Mouse (Mus musculus) heart, embryonic 15.5 days (tissue): ENCODE results near the gene Chd8. TPM values are rescaled to one million over a fixed set of nuclear protein-coding genes. Genes with fewer than 3 reads are reported as not detected.

Experiments
- ATAC-seq: fragments of 200-750 bp; cut with Nextera tagmentation; replicated peaks from 2 replicates; pipeline ENCODE4 v1.8.0; 2017; ENCODE audit warnings: low read depth, moderate TSS enrichment; ENCODE audit not compliant: insufficient number of reproducible peaks, insufficient read depth, low FRiP score
- H3K27ac ChIP-seq: fragments of 300-500 bp; sonication (generic); 2 replicates; pipeline ENCODE4 v1.5.1; 2015; ENCODE audit warnings: mild to moderate bottlenecking, inconsistent platforms
- H3K27me3 ChIP-seq: fragments of 300-500 bp; sonication (generic); 2 replicates; pipeline ENCODE4 v1.6.1; 2015; ENCODE audit warnings: inconsistent platforms
- H3K36me3 ChIP-seq: fragments of 300-500 bp; sonication (generic); 2 replicates; pipeline ENCODE4 v1.6.1; 2015; ENCODE audit warnings: mild to moderate bottlenecking, inconsistent platforms
- H3K4me1 ChIP-seq: fragments of 300-500 bp; sonication (generic); replicated peaks from 2 replicates; pipeline ENCODE4 v1.6.1; 2015; ENCODE audit warnings: inconsistent platforms
- H3K4me2 ChIP-seq: fragments of 300-500 bp; sonication (generic); 2 replicates; pipeline ENCODE4 v1.6.1; 2015; ENCODE audit warnings: inconsistent platforms, mild to moderate bottlenecking, moderate library complexity
- H3K4me3 ChIP-seq: fragments of 300-500 bp; sonication (generic); 2 replicates; pipeline ENCODE4 v1.5.1; 2015; ENCODE audit warnings: mild to moderate bottlenecking, inconsistent platforms
- H3K9ac ChIP-seq: fragments of 300-500 bp; sonication (generic); 2 replicates; pipeline ENCODE4 v1.6.1; 2015; ENCODE audit warnings: mild to moderate bottlenecking, inconsistent platforms
- H3K9me3 ChIP-seq: fragments of 300-500 bp; sonication (generic); replicated peaks from 2 replicates; pipeline ENCODE4 v1.6.1; 2016; ENCODE audit warnings: inconsistent platforms
- WGBS: fragments of 180-500 bp; shearing (Covaris S2); methylation state at CpG from one replicate; pipeline ENCODE4 v1.1.7; 2015; ENCODE audit warnings: mixed read lengths; 5-methylcytosine and 5-hydroxymethylcytosine counted together
- polyA plus RNA-seq: library from polyadenylated mRNA; unstranded; fragments of >200 nt; fragmentation: Nextera tagmentation; extraction: Ambion mirVana; gene quantifications from 2 replicates; pipeline ENCODE4 v1.2.1, GENCODE M21; 2015

Chd8 gene
- polyA plus RNA-seq, 1 experiment from 2014 or later = 17.2 TPM

DNA sequence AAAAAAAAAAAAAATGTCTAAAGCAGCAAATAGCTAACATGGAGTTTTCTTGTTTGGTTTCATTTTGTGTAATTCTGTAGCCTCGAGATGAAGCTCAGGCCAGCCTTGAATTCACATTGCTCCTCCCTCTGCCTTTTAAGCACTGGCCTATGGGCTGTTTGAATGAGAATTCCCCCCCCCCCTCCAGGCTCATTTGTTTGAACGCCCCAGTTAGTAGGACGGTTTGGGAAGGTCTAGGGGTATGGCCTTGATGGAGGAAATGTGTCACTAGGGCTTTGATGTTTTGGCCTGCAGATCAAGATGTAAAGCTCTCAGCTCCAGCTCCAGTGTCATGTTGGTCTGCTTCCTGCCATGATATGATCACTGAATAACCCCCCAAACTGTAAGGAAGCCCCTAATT, 15.2 kb upstream of the Chd8 start:
- no peak overlapping the region for H3K4me3 ChIP-seq
- H3K4me1 ChIP-seq = no peaks in the 10 kb centered on the region
- peaks cover 16% of the 10 kb centered on the region for H3K36me3 ChIP-seq
- 62% methylated on average over 3 of the region's 3 CpGs for WGBS
- H3K9ac ChIP-seq = no peak overlapping the region
- no peak for ATAC-seq
- H3K9me3 ChIP-seq = no peaks in the 10 kb centered on the region
- H3K4me2 ChIP-seq = no peak overlapping the region
- H3K27me3 ChIP-seq = no peaks in the 10 kb centered on the region
- no peak overlapping the region for H3K27ac ChIP-seq

DNA sequence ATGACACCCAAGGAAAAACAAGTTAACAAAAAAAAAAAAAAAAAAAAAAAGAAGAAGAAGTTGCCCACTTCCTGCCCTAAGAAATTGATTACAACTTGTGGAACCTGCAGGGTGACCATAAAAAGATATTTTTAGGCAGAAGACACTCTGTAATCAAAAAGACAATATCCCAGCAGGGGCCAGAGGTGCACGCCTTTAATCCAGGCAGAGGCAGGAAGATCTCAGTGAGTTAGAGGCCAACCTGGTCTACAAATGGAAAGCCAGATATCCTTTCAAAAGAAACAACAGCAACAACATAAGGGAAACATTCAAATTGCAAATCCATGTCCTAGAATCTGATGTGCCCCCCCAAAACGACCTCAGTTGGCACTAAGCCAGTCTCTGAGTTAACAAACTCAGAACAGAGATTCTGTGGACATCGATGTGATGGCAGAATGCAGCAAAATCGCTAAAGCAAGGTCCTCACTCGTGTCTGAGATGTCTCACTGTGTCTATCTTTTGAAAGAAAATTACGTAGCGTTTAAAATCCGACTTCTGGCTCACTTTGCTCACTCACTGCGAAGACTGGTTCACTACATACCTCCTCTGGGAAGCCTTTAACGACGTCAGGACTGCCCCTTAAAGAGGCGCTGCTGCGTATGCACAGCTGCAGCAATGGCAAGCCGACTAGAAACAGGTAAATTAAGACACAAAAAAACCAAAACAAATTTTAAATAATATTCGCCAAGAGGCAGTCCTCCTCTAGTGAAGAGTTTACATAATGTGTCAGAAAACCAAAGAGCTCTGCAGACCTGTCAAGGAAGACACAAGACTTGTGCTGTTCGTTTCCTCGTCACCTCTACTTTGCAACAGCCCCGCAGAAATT, 1.0 kb downstream of the Chd8 start:
- ATAC-seq = no peak
- Histone ChIP-seq H3K4me3 (peak overlapping the region; percentile 95), H3K9me3 (no peaks in the 10 kb centered on the region), H3K4me1 (peaks cover 9% of the 10 kb centered on the region), H3K9ac (peak overlapping the region; percentile 90), H3K4me2 (peak overlapping the region; percentile 78), H3K27me3 (no peaks in the 10 kb centered on the region), H3K27ac (peak overlapping the region; percentile 94), H3K36me3 (no peaks in the 10 kb centered on the region)
- whole genome bisulfite sequencing = 8% methylated on average over 18 of the region's 18 CpGs

DNA sequence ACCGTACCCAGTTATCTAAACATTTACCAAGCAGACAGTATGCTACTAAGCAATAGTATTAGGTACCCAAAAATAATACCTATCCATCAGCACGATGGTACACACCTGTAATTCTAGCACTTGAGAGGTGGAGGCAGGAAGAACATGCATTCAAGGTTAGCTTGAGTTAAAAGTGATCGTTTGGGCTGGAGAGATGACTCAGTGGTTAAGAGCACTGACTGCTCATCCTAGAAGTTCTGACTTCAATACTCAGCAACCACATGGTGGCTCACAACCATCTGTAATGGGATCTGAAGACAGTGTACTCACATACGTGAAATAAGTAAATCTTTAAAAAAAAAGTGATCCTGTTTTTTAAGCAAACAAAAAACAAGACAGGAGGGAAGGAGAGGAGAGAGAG, 11.5 kb downstream of the Chd8 start:
- no peak for ATAC-seq
- Histone ChIP-seq H3K9me3 (no peaks in the 10 kb centered on the region), H3K27ac (no peak overlapping the region), H3K27me3 (no peaks in the 10 kb centered on the region), H3K9ac (no peak overlapping the region), H3K4me3 (no peak overlapping the region), H3K36me3 (no peaks in the 10 kb centered on the region), H3K4me2 (no peak overlapping the region), H3K4me1 (peaks cover 16% of the 10 kb centered on the region)
- WGBS = 77% methylated on average over 4 of the region's 4 CpGs

- Histone ChIP-seq H3K9me3 (no peaks in the 10 kb centered on the region), H3K4me3 (peak overlapping the region; percentile 81), H3K27ac (peak overlapping the region; percentile 71), H3K4me1 (peaks cover 16% of the 10 kb centered on the region), H3K27me3 (no peaks in the 10 kb centered on the region), H3K9ac (peak overlapping the region; percentile 75), H3K4me2 (peak overlapping the region; percentile 83), H3K36me3 (no peaks in the 10 kb centered on the region)
- 12% methylated on average over 7 of the region's 7 CpGs for WGBS
- no peak; the same call in 1 of the 2 replicates for ATAC-seq
Observed at GRCm38 (mm10) chr14:52244690-52245042, 12.9 kb downstream of the Chd8 start.

DNA sequence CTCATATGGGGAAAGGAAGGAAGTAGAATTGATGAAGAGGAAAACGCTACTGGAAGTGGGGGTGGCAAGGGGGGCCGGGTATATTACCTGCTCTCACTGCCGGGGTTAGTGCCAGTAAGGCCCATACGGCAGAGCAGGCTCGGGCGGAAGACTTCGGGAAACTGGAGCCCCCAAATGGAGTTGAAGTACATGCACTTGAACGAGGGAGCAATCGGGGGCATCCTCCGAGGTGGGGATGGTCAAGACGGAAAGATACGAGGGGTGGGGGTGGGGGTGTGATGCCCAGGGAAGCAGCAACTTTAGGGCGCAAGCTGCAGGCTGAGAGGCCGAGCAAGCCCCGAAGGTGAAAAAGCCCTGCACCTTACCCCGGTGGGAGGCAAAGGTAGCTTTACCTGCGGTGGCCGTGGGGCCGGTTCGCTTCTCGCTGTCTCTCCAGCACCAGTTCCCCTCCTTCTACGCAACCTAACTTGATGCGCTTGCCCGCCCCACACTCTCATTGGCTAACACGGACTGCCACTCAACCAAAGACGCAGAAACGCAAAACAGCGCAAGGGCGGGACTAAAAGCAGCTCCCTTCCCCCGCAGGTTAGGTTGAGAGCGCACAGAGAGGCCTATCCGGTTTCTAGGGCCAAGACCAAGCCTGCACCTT, 13.4 kb downstream of the Chd8 start:
- H3K9me3 ChIP-seq = no peaks in the 10 kb centered on the region
- H3K4me2 ChIP-seq = peak overlapping the region; percentile 83
- no peaks in the 10 kb centered on the region for H3K27me3 ChIP-seq
- H3K9ac ChIP-seq = peak overlapping the region; percentile 75
- WGBS = under 1% methylated on average over 32 of the region's 32 CpGs
- peaks cover 16% of the 10 kb centered on the region for H3K4me1 ChIP-seq
- H3K27ac ChIP-seq = peak overlapping the region; percentile 71
- no peaks in the 10 kb centered on the region for H3K36me3 ChIP-seq
- peak overlapping the region; percentile 81 for H3K4me3 ChIP-seq
- peak; percentile 98 for ATAC-seq

- Histone ChIP-seq H3K27me3 (no peaks in the 10 kb centered on the region), H3K4me2 (no peak overlapping the region), H3K4me3 (no peak overlapping the region), H3K9ac (no peak overlapping the region), H3K9me3 (no peaks in the 10 kb centered on the region), H3K36me3 (peaks cover 52% of the 10 kb centered on the region), H3K4me1 (no peaks in the 10 kb centered on the region), H3K27ac (no peak overlapping the region)
- ATAC-seq = no peak
- WGBS = 80% methylated on average over 1 of the region's 1 CpGs
Observed at GRCm38 (mm10) chr14:52236216-52236615, 21.4 kb downstream of the Chd8 start.

GRCm38 (mm10) chr14:52235165-52235564, 22.4 kb downstream of the Chd8 start:
- H3K4me1 ChIP-seq = no peaks in the 10 kb centered on the region
- no peaks in the 10 kb centered on the region for H3K27me3 ChIP-seq
- no peak overlapping the region for H3K4me2 ChIP-seq
- H3K9ac ChIP-seq = no peak overlapping the region
- peaks cover 63% of the 10 kb centered on the region for H3K36me3 ChIP-seq
- 80% methylated on average over 7 of the region's 7 CpGs for WGBS
- no peaks in the 10 kb centered on the region for H3K9me3 ChIP-seq
- ATAC-seq = no peak
- H3K4me3 ChIP-seq = no peak overlapping the region
- H3K27ac ChIP-seq = no peak overlapping the region

DNA sequence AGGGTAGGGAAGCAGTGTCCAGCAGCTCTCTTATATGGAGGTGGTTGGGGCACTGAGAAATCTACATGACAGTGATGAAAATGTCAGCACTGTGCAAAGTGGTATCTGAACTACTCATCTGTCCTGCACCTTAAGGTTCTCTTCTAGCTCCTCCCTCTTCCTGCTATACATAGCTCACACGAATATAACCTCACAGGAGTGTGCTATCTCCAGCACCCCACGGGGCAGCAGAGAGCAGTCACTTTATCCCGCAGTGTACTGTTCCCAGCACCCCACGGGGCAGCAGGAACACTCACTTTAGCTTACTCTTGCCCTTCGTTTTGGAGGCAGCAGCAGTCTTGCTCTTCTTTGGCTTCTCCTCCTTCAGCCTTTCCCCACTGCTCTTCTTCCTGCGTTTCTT, 25.3 kb downstream of the Chd8 start:
- Histone ChIP-seq H3K4me3 (no peak overlapping the region), H3K27ac (no peak overlapping the region), H3K27me3 (no peaks in the 10 kb centered on the region), H3K4me2 (no peak overlapping the region), H3K9ac (no peak overlapping the region), H3K36me3 (peaks cover 88% of the 10 kb centered on the region), H3K9me3 (no peaks in the 10 kb centered on the region), H3K4me1 (no peaks in the 10 kb centered on the region)
- 76% methylated on average over 6 of the region's 6 CpGs for WGBS
- ATAC-seq = no peak

DNA sequence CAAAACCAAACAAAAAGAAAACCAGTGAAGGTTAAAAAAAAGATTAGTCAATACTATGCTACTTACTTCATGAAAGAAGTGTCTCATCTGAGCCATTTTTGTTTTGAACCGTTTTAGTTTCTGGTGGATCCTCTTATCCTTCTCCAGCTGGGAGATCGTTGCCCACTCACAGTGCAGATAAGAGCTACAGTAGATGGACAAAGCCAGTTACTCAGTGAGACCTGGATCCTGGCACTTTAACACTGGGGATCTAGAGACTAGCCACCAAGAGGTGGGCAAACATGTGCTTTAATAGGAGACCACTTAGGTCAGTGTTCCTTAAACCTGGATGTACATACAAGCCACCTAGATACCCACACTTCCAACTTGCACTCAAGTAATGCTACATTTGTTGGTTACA, 31.6 kb downstream of the Chd8 start:
- no peak for ATAC-seq
- peaks cover 93% of the 10 kb centered on the region for H3K36me3 ChIP-seq
- 77% methylated on average over 2 of the region's 2 CpGs for WGBS

DNA sequence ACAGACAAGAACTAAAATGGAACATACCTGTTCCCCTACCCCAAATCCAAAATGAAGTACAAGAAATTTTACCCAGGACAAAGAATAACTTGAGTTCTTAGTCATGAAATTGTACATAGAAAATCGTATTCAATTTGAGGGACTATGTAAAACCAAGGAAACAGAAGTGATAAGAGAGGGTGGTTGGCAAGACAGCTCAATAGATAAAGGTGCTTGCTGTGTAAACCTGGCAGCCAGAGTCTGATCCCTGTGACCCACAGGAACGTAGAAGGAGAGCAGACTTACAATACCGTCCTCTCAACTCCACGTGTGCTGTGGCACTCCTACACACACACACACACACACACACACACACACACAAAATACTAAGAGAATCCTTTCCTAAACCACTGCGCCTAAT, 40.3 kb downstream of the Chd8 start:
- 78% methylated on average over 5 of the region's 5 CpGs for WGBS
- ATAC-seq = no peak
- Histone ChIP-seq H3K27me3 (no peaks in the 10 kb centered on the region), H3K36me3 (peaks cover 90% of the 10 kb centered on the region), H3K4me1 (no peaks in the 10 kb centered on the region), H3K4me3 (no peak overlapping the region), H3K4me2 (no peak overlapping the region), H3K27ac (no peak overlapping the region), H3K9me3 (no peaks in the 10 kb centered on the region), H3K9ac (no peak overlapping the region)

More for the DNA sequence above, 31.6 kb downstream of the Chd8 start:
- no peak overlapping the region for H3K27ac ChIP-seq
- no peak overlapping the region for H3K4me2 ChIP-seq
- no peak overlapping the region for H3K9ac ChIP-seq
- no peaks in the 10 kb centered on the region for H3K4me1 ChIP-seq
- no peak overlapping the region for H3K4me3 ChIP-seq
- H3K27me3 ChIP-seq = no peaks in the 10 kb centered on the region
- H3K9me3 ChIP-seq = no peaks in the 10 kb centered on the region

- H3K9me3 ChIP-seq = no peaks in the 10 kb centered on the region
- H3K4me3 ChIP-seq = no peak overlapping the region
- WGBS = 90% methylated on average over 4 of the region's 4 CpGs
- H3K27ac ChIP-seq = no peak overlapping the region
- H3K36me3 ChIP-seq = peaks cover 48% of the 10 kb centered on the region
- peaks cover 18% of the 10 kb centered on the region for H3K4me1 ChIP-seq
- no peak for ATAC-seq
- no peaks in the 10 kb centered on the region for H3K27me3 ChIP-seq
- no peak overlapping the region for H3K4me2 ChIP-seq
- H3K9ac ChIP-seq = no peak overlapping the region
Observed at GRCm38 (mm10) chr14:52199412-52199811, 58.2 kb downstream of the Chd8 start.
